Comparison of ENCODE assay signal across 10 mouse cellular contexts in genomic region chr13:52061881-52062280, GRCm38 (mm10).
DNase-seq lines count a peak whose midpoint lies in the region; ATAC-seq and TF ChIP-seq lines count a peak whose summit lies in the region.
"Had no signal": no experiment of that assay in that cellular context is flagged by ENCODE, and none has a peak within 500 bp of the region (broad histone marks: within the 10 kb centered on the region; RNA-seq: fewer than 3 reads in every experiment).

No protein-coding gene starts in this region.

- peaks cover 15% of the 10 kb centered on the region for H3K4me1 ChIP-seq in liver, adult 2 months (ENCODE audit: control insufficient read depth, insufficient read depth, low read length)

- H3K27ac ChIP-seq in liver, adult 2 months (replicated peaks; ENCODE audit: insufficient read depth, low read depth, low read length): peak overlapping the region; percentile 53

- H3K79me2 ChIP-seq in liver, adult 2 months (ENCODE audit: control insufficient read depth, insufficient read depth, low read length): no peaks in the 10 kb centered on the region

- TF ChIP-seq CTCF in liver, adult 2 months (IDR thresholded peaks at IDR 0.05; ENCODE audit: low read depth, low read length): no peak

- no peak for TF ChIP-seq POLR2A in liver, adult 2 months (IDR thresholded peaks at IDR 0.05; ENCODE audit: extremely low read depth, insufficient read depth, low read length)

- H3K36me3 ChIP-seq in liver, adult 2 months (ENCODE audit: control insufficient read depth, insufficient read depth, low read length): no peaks in the 10 kb centered on the region

- no peak overlapping the region for H3K4me3 ChIP-seq in liver, adult 2 months (ENCODE audit: insufficient read depth, low read depth, low read length)

- ATAC-seq in CD4-positive, CD25-positive, alpha-beta regulatory T cell, adult 4 months: peak; percentile 80

- H3K27me3 ChIP-seq in liver, adult 2 months (ENCODE audit: control insufficient read depth, insufficient read depth, low read length): no peaks in the 10 kb centered on the region

- peak; percentile 81 for DNase-seq in ZHBTc4 (ENCODE audit: low read depth, low spot score)
- DNase-seq in liver, adult 2 months (ENCODE audit: extremely low read depth, low read depth, low spot score): no peak
- DNase-seq in natural killer cell, adult 2 months (ENCODE audit: low spot score in 2 of 2): peak; percentile 47 to 55
- no peak for DNase-seq in cerebellum, postnatal 14 days
- no peak for DNase-seq in urinary bladder, postnatal 10 days (ENCODE audit: low spot score)
- DNase-seq in cerebellum, postnatal 36 days: no peak
- DNase-seq: cerebellum, adult 2 months; gastrocnemius, postnatal 25 days; heart, postnatal 4 days had no signal

- H3K9ac ChIP-seq in liver, adult 2 months (ENCODE audit: low read depth, low read length): no peak overlapping the region

- WGBS in liver, adult 2 months: 87% methylated on average over 4 of the region's 4 CpGs

Comparison
In these comparisons a context has a peak if more than half of its experiments do, and no peak if none do; other contexts are left out.
1. DNase-seq: peak in ZHBTc4 (single experiment) and natural killer cell, adult 2 months (2 of 2); none in liver, adult 2 months (single experiment), cerebellum, postnatal 14 days (0 of 2), urinary bladder, postnatal 10 days (single experiment) and cerebellum, postnatal 36 days (0 of 2).